Mouse (Mus musculus): ENCODE measurements at regions not wholly inside any gene's neighbourhood (a gene's known extent, or its start where the extent isn't known, plus 50 kb on each side); places are given as distances from the start of the nearest gene placed in this dataset.
A peak's percentile ranks its signal among the peaks of the same experiment; 100 is the strongest.

DNA sequence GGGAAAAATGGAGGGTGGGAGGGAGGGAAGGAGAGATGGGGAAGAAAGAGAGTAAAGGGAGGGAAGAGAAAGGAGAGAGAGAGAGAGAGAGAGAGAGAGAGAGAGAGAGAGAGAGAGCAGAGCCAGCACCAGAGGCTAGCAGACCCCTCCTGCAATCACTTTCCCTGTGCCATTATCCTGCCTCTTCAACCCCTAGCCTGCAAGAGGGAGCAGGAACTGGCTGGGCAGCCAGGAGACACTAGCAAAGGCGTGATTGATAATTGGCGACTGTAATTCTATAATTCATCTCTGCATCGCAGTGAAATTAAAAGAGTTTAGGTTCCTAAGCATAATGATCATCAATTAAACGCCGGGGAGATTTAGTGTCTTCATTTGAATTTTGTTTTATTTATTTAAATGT, 190.1 kb upstream of the 4931429L15Rik start:
- no peak for TF ChIP-seq POLR2A (IDR thresholded peaks at IDR 0.05; ENCODE audit: borderline replicate concordance, extremely low read depth, insufficient read depth, insufficient read length, poor library complexity, severe bottlenecking)
- TF ChIP-seq CTCF (IDR thresholded peaks at IDR 0.05; ENCODE audit: borderline replicate concordance, extremely low read depth, insufficient read depth, insufficient read length), result no peak

GRCm38 (mm10) chr9:46509458-46509857, 189.7 kb upstream of the 4931429L15Rik start:
- no peak for TF ChIP-seq POLR2A (IDR thresholded peaks at IDR 0.05; ENCODE audit: borderline replicate concordance, extremely low read depth, insufficient read depth, insufficient read length, poor library complexity, severe bottlenecking)
- TF ChIP-seq CTCF (IDR thresholded peaks at IDR 0.05; ENCODE audit: borderline replicate concordance, extremely low read depth, insufficient read depth, insufficient read length), result 0 out of 2 replicates have a peak, but pooled peaks have one; percentile 12
- DNase-seq (ENCODE audit: low read depth), result peak; percentile 70

More for the DNA sequence above, 190.1 kb upstream of the 4931429L15Rik start:
- DNase-seq (ENCODE audit: low read depth), result peak; percentile 54

DNA sequence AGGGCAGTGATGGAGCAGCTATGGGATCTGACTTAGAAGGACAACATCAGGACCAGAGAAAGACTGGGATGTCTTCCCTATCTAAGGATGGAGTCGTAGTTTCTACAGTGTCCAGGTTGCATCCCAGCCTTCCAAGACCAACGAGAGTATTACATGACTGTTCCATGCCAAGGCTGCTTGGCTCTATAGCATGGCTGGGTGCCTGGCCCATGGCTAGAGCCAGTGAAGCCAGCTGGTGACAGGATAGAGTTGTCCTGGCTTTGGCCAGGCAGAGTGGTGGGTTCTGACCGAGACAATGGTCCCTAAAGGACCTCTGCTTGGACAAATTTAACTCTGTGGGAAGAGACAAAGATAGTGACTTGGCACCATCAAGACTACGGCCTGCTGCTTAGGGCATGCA, 187.2 kb upstream of the 4931429L15Rik start:
- no peak for DNase-seq (ENCODE audit: low read depth)
- TF ChIP-seq POLR2A (IDR thresholded peaks at IDR 0.05; ENCODE audit: borderline replicate concordance, extremely low read depth, insufficient read depth, insufficient read length, poor library complexity, severe bottlenecking) (no peak), CTCF (IDR thresholded peaks at IDR 0.05; ENCODE audit: borderline replicate concordance, extremely low read depth, insufficient read depth, insufficient read length) (no peak)

GRCm38 (mm10) chr9:46504536-46504935, 184.8 kb upstream of the 4931429L15Rik start:
- peak; percentile 77 for DNase-seq (ENCODE audit: low read depth)
- TF ChIP-seq CTCF (IDR thresholded peaks at IDR 0.05; ENCODE audit: borderline replicate concordance, extremely low read depth, insufficient read depth, insufficient read length) (no peak), POLR2A (IDR thresholded peaks at IDR 0.05; ENCODE audit: borderline replicate concordance, extremely low read depth, insufficient read depth, insufficient read length, poor library complexity, severe bottlenecking) (no peak)

GRCm38 (mm10) chr9:46504133-46504416, 184.3 kb upstream of the 4931429L15Rik start:
- peak; percentile 75 for DNase-seq (ENCODE audit: low read depth)
- TF ChIP-seq CTCF (IDR thresholded peaks at IDR 0.05; ENCODE audit: borderline replicate concordance, extremely low read depth, insufficient read depth, insufficient read length) (no peak), POLR2A (IDR thresholded peaks at IDR 0.05; ENCODE audit: borderline replicate concordance, extremely low read depth, insufficient read depth, insufficient read length, poor library complexity, severe bottlenecking) (no peak)

- peak; percentile 78 for DNase-seq (ENCODE audit: low read depth)
- TF ChIP-seq POLR2A (IDR thresholded peaks at IDR 0.05; ENCODE audit: borderline replicate concordance, extremely low read depth, insufficient read depth, insufficient read length, poor library complexity, severe bottlenecking) (no peak), CTCF (IDR thresholded peaks at IDR 0.05; ENCODE audit: borderline replicate concordance, extremely low read depth, insufficient read depth, insufficient read length) (no peak)
These were observed 183.7 kb upstream of the 4931429L15Rik start for GRCm38 (mm10) chr9:46503321-46504132.

- TF ChIP-seq CTCF (IDR thresholded peaks at IDR 0.05; ENCODE audit: borderline replicate concordance, extremely low read depth, insufficient read depth, insufficient read length) (no peak), POLR2A (IDR thresholded peaks at IDR 0.05; ENCODE audit: borderline replicate concordance, extremely low read depth, insufficient read depth, insufficient read length, poor library complexity, severe bottlenecking) (no peak)
- no peak for DNase-seq (ENCODE audit: low read depth)
These were observed 179.6 kb upstream of the 4931429L15Rik start for GRCm38 (mm10) chr9:46499426-46499825.

DNA sequence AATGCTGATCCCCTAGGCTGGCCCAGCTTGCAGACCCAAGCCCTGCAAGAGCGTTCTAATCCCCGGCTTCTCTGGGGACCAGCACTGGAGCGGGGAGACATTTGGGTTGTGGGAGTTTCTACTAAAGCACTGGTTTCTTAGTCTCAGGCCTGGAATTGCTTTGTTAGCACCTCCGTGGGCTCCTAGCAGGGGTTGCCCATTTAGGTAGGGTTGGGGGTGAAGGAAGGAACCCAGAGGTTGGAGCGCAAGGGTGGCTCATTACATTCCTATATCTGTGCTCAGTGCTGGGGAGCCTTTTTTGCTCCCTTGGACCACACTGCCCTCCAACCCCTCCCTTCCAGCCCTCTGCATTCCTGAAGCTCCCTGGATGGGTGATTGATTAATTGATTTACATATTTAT, 179.1 kb upstream of the 4931429L15Rik start:
- TF ChIP-seq CTCF (IDR thresholded peaks at IDR 0.05; ENCODE audit: borderline replicate concordance, extremely low read depth, insufficient read depth, insufficient read length) (no peak), POLR2A (IDR thresholded peaks at IDR 0.05; ENCODE audit: borderline replicate concordance, extremely low read depth, insufficient read depth, insufficient read length, poor library complexity, severe bottlenecking) (no peak)
- DNase-seq (ENCODE audit: low read depth), result peak; percentile 5

GRCm38 (mm10) chr9:46495276-46495675, 175.5 kb upstream of the 4931429L15Rik start:
- DNase-seq (ENCODE audit: low read depth), result no peak
- TF ChIP-seq POLR2A (IDR thresholded peaks at IDR 0.05; ENCODE audit: borderline replicate concordance, extremely low read depth, insufficient read depth, insufficient read length, poor library complexity, severe bottlenecking), result no peak
- no peak for TF ChIP-seq CTCF (IDR thresholded peaks at IDR 0.05; ENCODE audit: borderline replicate concordance, extremely low read depth, insufficient read depth, insufficient read length)

- peak; percentile 71 for DNase-seq (ENCODE audit: low read depth)
- TF ChIP-seq CTCF (IDR thresholded peaks at IDR 0.05; ENCODE audit: borderline replicate concordance, extremely low read depth, insufficient read depth, insufficient read length), result peak; percentile 59
- no peak for TF ChIP-seq POLR2A (IDR thresholded peaks at IDR 0.05; ENCODE audit: borderline replicate concordance, extremely low read depth, insufficient read depth, insufficient read length, poor library complexity, severe bottlenecking)
These were observed 163.2 kb upstream of the 4931429L15Rik start for GRCm38 (mm10) chr9:46482859-46483443.

DNA sequence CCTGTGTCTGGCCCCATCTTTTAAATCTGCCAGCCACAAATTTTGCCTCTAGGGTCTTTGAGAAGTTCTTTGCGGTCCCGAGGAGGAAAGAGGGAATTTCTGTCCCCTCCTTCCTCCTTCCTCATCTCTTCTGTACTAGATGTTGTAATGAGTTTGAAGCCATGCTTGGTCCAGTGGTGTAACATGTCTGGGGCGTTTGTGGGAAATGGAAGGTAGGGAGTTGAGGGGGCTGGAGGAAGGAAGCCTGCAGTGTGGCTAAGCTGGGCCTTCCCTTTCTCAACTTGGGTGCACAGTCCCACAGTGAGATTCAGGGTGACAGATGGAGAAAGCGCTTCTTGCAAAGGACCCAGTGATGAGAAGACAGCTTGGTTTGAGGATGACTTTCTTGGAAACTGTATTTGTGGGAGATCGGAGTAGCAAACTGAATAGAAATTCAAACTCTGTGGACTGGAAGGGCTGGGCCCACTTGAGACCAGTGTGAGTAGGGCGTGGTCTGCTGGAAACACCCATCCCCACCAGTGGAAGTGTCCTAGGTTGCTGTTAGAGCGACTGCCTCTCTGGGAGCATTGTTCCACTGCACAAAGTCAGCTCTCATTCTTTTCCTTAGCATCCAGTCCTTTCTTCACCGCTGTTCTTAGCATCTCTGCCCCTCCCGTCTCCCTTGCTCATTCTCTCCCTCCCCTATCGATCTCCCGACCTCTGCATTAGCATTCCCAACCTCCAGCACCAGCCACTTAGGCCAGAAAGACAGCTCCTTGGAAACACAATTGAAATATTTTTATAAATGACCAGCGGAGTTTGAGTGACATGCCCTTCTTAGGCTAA, 162.5 kb upstream of the 4931429L15Rik start:
- no peak for TF ChIP-seq CTCF (IDR thresholded peaks at IDR 0.05; ENCODE audit: borderline replicate concordance, extremely low read depth, insufficient read depth, insufficient read length)
- TF ChIP-seq POLR2A (IDR thresholded peaks at IDR 0.05; ENCODE audit: borderline replicate concordance, extremely low read depth, insufficient read depth, insufficient read length, poor library complexity, severe bottlenecking), result no peak
- peak; percentile 70 for DNase-seq (ENCODE audit: low read depth)

Data from brain, embryonic 14.5 days (tissue).